Mouse (Mus musculus) MEL (cell line): Measurements from ENCODE around the gene Cacna1s. TPM values are rescaled to one million over a fixed set of nuclear protein-coding genes. Genes with fewer than 3 reads are reported as not detected.

ENCODE experiments used
- DNase-seq: peaks from one replicate; pipeline ENCODE4 v3.0.0; 2011; ENCODE audit warnings: low read depth, low spot score
- H3K27ac ChIP-seq: 2 replicates; pipeline ENCODE4 v1.5.1; 2012; ENCODE audit warnings: low read depth, mild to moderate bottlenecking, control low read depth, low read length, moderate library complexity; ENCODE audit not compliant: control insufficient read depth
- H3K27me3 ChIP-seq, 2 experiments: fragments of 150-350 bp in 1 of 2; sonication (generic) in 1 of 2; 2 replicates each; pipeline ENCODE4 v1.6.1; 2012; ENCODE audit warnings: low read length in 2 of 2, mild to moderate bottlenecking in 2 of 2, improper control_type of control experiment in 1 of 2, moderate library complexity in 1 of 2; ENCODE audit not compliant: insufficient read depth in 2 of 2, control insufficient read depth in 1 of 2
- H3K36me3 ChIP-seq, 2 experiments: 2 replicates each; pipeline ENCODE4 v1.6.1; 2012 to 2014; ENCODE audit warnings: low read length in 2 of 2, improper control_type of control experiment in 1 of 2, inconsistent platforms in 1 of 2, mild to moderate bottlenecking in 1 of 2; ENCODE audit not compliant: insufficient read depth in 2 of 2, control insufficient read depth in 1 of 2
- H3K4me1 ChIP-seq, 2 experiments: fragments of 150-350 bp in 1 of 2; sonication (generic) in 1 of 2; 2 replicates each; pipeline ENCODE4 v1.6.1; 2012; ENCODE audit warnings: low read length in 2 of 2, improper control_type of control experiment in 1 of 2, mild to moderate bottlenecking in 1 of 2; ENCODE audit not compliant: insufficient read depth in 2 of 2, control insufficient read depth in 1 of 2
- H3K4me3 ChIP-seq, 2 experiments: fragments of 150-350 bp in 1 of 2; sonication (generic) in 1 of 2; 2 replicates each; pipeline ENCODE4 v1.5.1; 2012; ENCODE audit warnings: low read depth in 2 of 2, low read length in 2 of 2, mild to moderate bottlenecking in 2 of 2, moderate library complexity in 2 of 2, control low read depth in 1 of 2, improper control_type of control experiment in 1 of 2; ENCODE audit not compliant: control insufficient read depth in 1 of 2, insufficient read depth in 1 of 2
- H3K79me2 ChIP-seq: 2 replicates; pipeline ENCODE4 v1.6.1; 2012; ENCODE audit warnings: mild to moderate bottlenecking, low read length, moderate library complexity; ENCODE audit not compliant: control insufficient read depth, poor library complexity, insufficient read depth
- H3K9ac ChIP-seq: 2 replicates; pipeline ENCODE4 v1.6.1; 2012; ENCODE audit warnings: low read depth, mild to moderate bottlenecking, control low read depth, low read length, moderate library complexity; ENCODE audit not compliant: control insufficient read depth, poor library complexity, severe bottlenecking
- H3K9me3 ChIP-seq: fragments of 150-350 bp; sonication (generic); replicated peaks from 2 replicates; pipeline ENCODE4 v1.6.1; 2012; ENCODE audit warnings: mild to moderate bottlenecking, low read length, improper control_type of control experiment, moderate library complexity; ENCODE audit not compliant: insufficient read depth
- BHLHE40 ChIP-seq: IDR thresholded peaks from 2 replicates; pipeline ENCODE4 v1.6.1; 2012; ENCODE audit warnings: low read depth, mild to moderate bottlenecking, inconsistent platforms, low read length, improper control_type of control experiment, borderline replicate concordance
- CHD1 ChIP-seq: IDR thresholded peaks from 2 replicates; pipeline ENCODE4 v1.6.1; 2012; ENCODE audit warnings: low read depth, mild to moderate bottlenecking, inconsistent platforms, low read length, improper control_type of control experiment
- ELF1 ChIP-seq: IDR thresholded peaks from 2 replicates; pipeline ENCODE4 v1.6.1; 2014; ENCODE audit warnings: low read depth, mild to moderate bottlenecking, inconsistent platforms, low read length, improper control_type of control experiment, moderate library complexity
- GATA1 ChIP-seq: IDR thresholded peaks from 2 replicates; pipeline ENCODE4 v1.6.1; 2011; ENCODE audit warnings: low read depth, low read length, improper control_type of control experiment
- JUND ChIP-seq: IDR thresholded peaks from 2 replicates; pipeline ENCODE4 v1.6.1; 2011; ENCODE audit warnings: low read depth, mild to moderate bottlenecking, improper control_type of control experiment, low read length
- KAT2A ChIP-seq: conservative IDR thresholded peaks from 2 replicates; pipeline ENCODE4 v1.6.1; 2012; ENCODE audit warnings: low read depth, low read length, improper control_type of control experiment, inconsistent platforms
- MAZ ChIP-seq: IDR thresholded peaks from 2 replicates; pipeline ENCODE4 v1.6.1; 2012; ENCODE audit warnings: low read depth, mild to moderate bottlenecking, inconsistent platforms, low read length, improper control_type of control experiment
- MXI1 ChIP-seq: IDR thresholded peaks from 2 replicates; pipeline ENCODE4 v1.6.1; 2011; ENCODE audit warnings: mild to moderate bottlenecking, low read depth, low read length, improper control_type of control experiment
- MYC ChIP-seq: IDR thresholded peaks from 2 replicates; pipeline ENCODE4 v1.6.1; 2011; ENCODE audit warnings: low read depth, mild to moderate bottlenecking, low read length, improper control_type of control experiment, moderate library complexity
- POLR2AphosphoS2 ChIP-seq: IDR thresholded peaks from 2 replicates; pipeline ENCODE4 v1.6.1; 2011; ENCODE audit warnings: low read length, improper control_type of control experiment
- POLR2AphosphoS5 ChIP-seq: IDR thresholded peaks from 2 replicates; pipeline ENCODE4 v1.6.1; 2012; ENCODE audit warnings: low read depth, borderline replicate concordance, mild to moderate bottlenecking, inconsistent platforms, low read length, moderate library complexity, mixed read lengths
- SIN3A ChIP-seq: IDR thresholded peaks from 2 replicates; pipeline ENCODE4 v1.6.1; 2012; ENCODE audit warnings: low read length, improper control_type of control experiment, inconsistent platforms
- TAL1 ChIP-seq: IDR thresholded peaks from 2 replicates; pipeline ENCODE4 v1.6.1; 2012; ENCODE audit warnings: mild to moderate bottlenecking, inconsistent platforms, low read length, moderate library complexity, mixed read lengths
- TCF12 ChIP-seq: IDR thresholded peaks from 2 replicates; pipeline ENCODE4 v1.6.1; 2014; ENCODE audit warnings: low read depth, mild to moderate bottlenecking, inconsistent platforms, low read length, improper control_type of control experiment, moderate library complexity
- USF1 ChIP-seq: IDR thresholded peaks from 2 replicates; pipeline ENCODE4 v1.6.1; 2014; ENCODE audit warnings: low read depth, mild to moderate bottlenecking, inconsistent platforms, low read length, improper control_type of control experiment, moderate library complexity
- ZC3H11A ChIP-seq: IDR thresholded peaks from 2 replicates; pipeline ENCODE4 v1.6.1; 2012; ENCODE audit warnings: low read depth, mild to moderate bottlenecking, inconsistent platforms, low read length, improper control_type of control experiment
- ZNF384 ChIP-seq: IDR thresholded peaks from 2 replicates; pipeline ENCODE4 v1.6.1; 2012; ENCODE audit warnings: low read depth, mild to moderate bottlenecking, inconsistent platforms, low read length, improper control_type of control experiment
- polyA plus RNA-seq, 2 experiments: library from polyadenylated mRNA; stranded (reverse) in 1 of 2; unstranded in 1 of 2; fragments of >175 nt in 1 of 2; fragments of >200 nt in 1 of 2; gene quantifications; 2 replicates each; pipeline versions ENCODE4 v1.2.1 to v1.2.4; 2012; ENCODE audit warnings: low replicate concordance in 2 of 2, low read depth in 1 of 2; ENCODE audit not compliant: insufficient read length in 2 of 2, insufficient read depth in 1 of 2, missing spikeins in 1 of 2
- total RNA-seq: library from RNA; depleted of rRNA; stranded (reverse); fragments of 300-350 nt; gene quantifications from 2 replicates; pipeline ENCODE4 v1.2.3, GENCODE M21; 2012

The Cacna1s gene
- total and polyA plus RNA-seq, 3 experiments: not detected

DNA sequence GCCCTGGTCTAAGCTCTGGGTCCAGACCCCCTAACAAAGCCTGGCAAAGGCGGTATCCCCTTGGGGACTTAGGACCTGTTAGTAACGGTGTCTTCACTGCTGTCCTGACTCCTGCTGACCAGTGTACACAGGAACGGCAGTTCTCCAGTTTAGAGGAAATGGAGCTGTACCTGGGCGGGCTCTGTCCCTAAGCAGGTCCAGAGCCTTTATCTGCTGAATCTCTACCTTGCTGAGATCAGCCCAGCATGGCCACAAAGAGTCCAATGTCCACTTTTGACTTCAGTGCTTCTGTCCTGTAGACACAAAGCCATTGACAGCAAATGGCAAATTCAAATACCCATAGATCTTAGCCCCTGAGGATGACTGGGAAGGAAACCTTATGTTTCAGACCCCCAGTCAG is 104.4 kb downstream of the Cacna1s start:
- Histone ChIP-seq H3K27ac (no peak overlapping the region), H3K9me3 (no peaks in the 10 kb centered on the region), H3K4me3 (no peak overlapping the region), H3K4me1 (no peaks in the 10 kb centered on the region), H3K27me3 (no peaks in the 10 kb centered on the region), H3K36me3 (peaks cover 0 to 4% of the 10 kb centered on the region in 2 experiments; a peak in 1 of 4 replicates), H3K9ac (no peak overlapping the region), H3K79me2 (no peaks in the 10 kb centered on the region)
- no peak for DNase-seq
- TF ChIP-seq POLR2AphosphoS5: no peak
- TF ChIP-seq SIN3A: no peak
- no peak for TF ChIP-seq USF1
- TF ChIP-seq KAT2A: no peak
- no peak for TF ChIP-seq ELF1
- no peak for TF ChIP-seq TAL1
- no peak for TF ChIP-seq ZC3H11A
- no peak for TF ChIP-seq BHLHE40
- no peak for TF ChIP-seq POLR2AphosphoS2
- TF ChIP-seq MXI1: no peak
- TF ChIP-seq GATA1: no peak
- TF ChIP-seq MAZ: no peak
- TF ChIP-seq MYC: no peak
- TF ChIP-seq JUND: no peak
- TF ChIP-seq CHD1: no peak
- TF ChIP-seq ZNF384: no peak

DNA sequence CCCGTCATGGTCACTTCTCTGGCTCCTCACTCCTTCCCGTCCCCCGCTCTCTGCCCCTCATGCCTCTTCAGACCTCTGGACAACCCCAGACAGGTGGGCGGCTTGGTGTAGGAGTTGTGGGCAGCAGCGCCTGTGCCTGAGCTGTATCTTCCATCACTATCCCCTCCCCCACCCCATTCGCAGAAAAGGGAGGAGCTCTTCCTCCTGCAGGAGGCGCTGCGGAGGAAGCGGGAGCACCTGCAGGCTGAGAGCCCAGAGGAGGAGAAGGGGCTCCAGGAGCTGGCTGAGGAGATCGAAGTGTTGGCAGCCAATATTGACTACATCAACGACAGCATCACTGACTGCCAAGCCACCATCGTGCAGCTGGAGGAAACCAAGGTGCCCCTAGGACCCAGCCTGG is 107.3 kb downstream of the Cacna1s start:
- no peak overlapping the region for H3K27ac ChIP-seq
- H3K36me3 ChIP-seq: peaks cover 0 to 6% of the 10 kb centered on the region in 2 experiments; a peak in 1 of 4 replicates
- H3K27me3 ChIP-seq: no peaks in the 10 kb centered on the region
- H3K9me3 ChIP-seq: no peaks in the 10 kb centered on the region
- no peak overlapping the region for H3K9ac ChIP-seq
- no peaks in the 10 kb centered on the region for H3K79me2 ChIP-seq
- TF ChIP-seq TCF12 (no peak), BHLHE40 (no peak)
- no peak overlapping the region for H3K4me3 ChIP-seq
- DNase-seq: no peak
- no peaks in the 10 kb centered on the region for H3K4me1 ChIP-seq
